Mouse (Mus musculus) CD4-positive, CD25-positive, alpha-beta regulatory T cell, adult 2 months (primary cell): ENCODE data around the gene Padi1.

Source experiments
- DNase-seq: peaks from one replicate; pipeline ENCODE4 v3.0.0-alpha.2; 2012; ENCODE audit warnings: low read depth, low spot score

Padi1 gene

GRCm38 (mm10) chr4:140862036-140862650, 16.6 kb upstream of the Padi1 start:
- DNase-seq = no peak

- no peak for DNase-seq
Measured at GRCm38 (mm10) chr4:140860767-140861147, 15.2 kb upstream of the Padi1 start.

- peak; percentile 11 for DNase-seq
Measured at GRCm38 (mm10) chr4:140860125-140860766, 14.7 kb upstream of the Padi1 start.

GRCm38 (mm10) chr4:140859291-140859690, 13.7 kb upstream of the Padi1 start:
- peak; percentile 19 for DNase-seq

- no peak for DNase-seq
Measured at GRCm38 (mm10) chr4:140857813-140858212, 12.2 kb upstream of the Padi1 start.

- peak; percentile 8 for DNase-seq
Measured at GRCm38 (mm10) chr4:140857041-140857440, 11.5 kb upstream of the Padi1 start.

- DNase-seq = no peak
Measured at GRCm38 (mm10) chr4:140855151-140855550, 9.6 kb upstream of the Padi1 start.

GRCm38 (mm10) chr4:140854455-140854864, 8.9 kb upstream of the Padi1 start:
- no peak for DNase-seq

GRCm38 (mm10) chr4:140853626-140854025, 8.0 kb upstream of the Padi1 start:
- DNase-seq = no peak

- DNase-seq = no peak
Measured at GRCm38 (mm10) chr4:140849310-140849709, 3.7 kb upstream of the Padi1 start.

GRCm38 (mm10) chr4:140844991-140845390, 587 bp downstream of the Padi1 start:
- DNase-seq = no peak

GRCm38 (mm10) chr4:140843670-140844280, 1.8 kb downstream of the Padi1 start:
- DNase-seq = no peak

- DNase-seq = no peak
Measured at GRCm38 (mm10) chr4:140842909-140843308, 2.7 kb downstream of the Padi1 start.

GRCm38 (mm10) chr4:140837879-140838278, 7.7 kb downstream of the Padi1 start:
- peak; percentile 23 for DNase-seq

GRCm38 (mm10) chr4:140836208-140836866, 9.2 kb downstream of the Padi1 start:
- DNase-seq = no peak

GRCm38 (mm10) chr4:140835682-140836081, 9.9 kb downstream of the Padi1 start:
- no peak for DNase-seq

- DNase-seq = no peak
Measured at GRCm38 (mm10) chr4:140834327-140834934, 11.1 kb downstream of the Padi1 start.

- DNase-seq = no peak
Measured at GRCm38 (mm10) chr4:140832821-140833220, 12.8 kb downstream of the Padi1 start.

GRCm38 (mm10) chr4:140831808-140832207, 13.8 kb downstream of the Padi1 start:
- no peak for DNase-seq

- DNase-seq = no peak
Measured at GRCm38 (mm10) chr4:140827237-140827636, 18.3 kb downstream of the Padi1 start.

- peak; percentile 28 for DNase-seq
Measured at GRCm38 (mm10) chr4:140825942-140826341, 19.6 kb downstream of the Padi1 start.

GRCm38 (mm10) chr4:140821988-140822387, 23.6 kb downstream of the Padi1 start:
- peak; percentile 73 for DNase-seq
